Mouse (Mus musculus) heart, adult 2 months (tissue): ENCODE data around the gene Elp4.

ENCODE experiments used
- CTCF ChIP-seq: fragments of 200-600 bp; IDR thresholded peaks from 2 replicates; pipeline ENCODE4 v1.8.1; 2022; ENCODE audit warnings: antibody characterized with exemption, mild to moderate bottlenecking, moderate library complexity
- EP300 ChIP-seq: fragments of 200-500 bp; IDR thresholded peaks from 2 replicates; pipeline ENCODE4 v1.6.1; 2011; ENCODE audit warnings: low read depth, low read length, control low read depth; ENCODE audit not compliant: insufficient read depth

DNA sequence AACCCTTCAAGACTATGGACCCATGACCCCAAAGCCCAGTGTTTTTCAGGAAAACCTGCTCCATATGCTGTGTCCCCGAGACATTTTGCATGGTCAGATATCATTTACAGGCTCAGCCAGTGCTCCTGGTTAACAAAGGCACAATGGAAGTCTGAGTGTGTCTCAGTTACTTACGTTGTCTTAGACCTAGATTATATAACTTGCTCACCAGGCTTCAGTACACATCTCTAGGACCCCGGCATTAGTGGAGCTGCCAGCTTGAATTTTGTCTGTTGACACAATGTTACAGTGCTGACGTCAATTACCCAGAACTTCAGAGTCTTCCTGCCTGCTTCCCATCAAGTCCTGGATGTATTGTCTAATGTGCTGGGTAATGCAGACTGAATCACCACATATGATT is 202.6 kb downstream of the Elp4 start:
- TF ChIP-seq CTCF (no peak), EP300 (no peak)
